Mouse (Mus musculus): Measurements from ENCODE around the gene Mcm2. TPM values are rescaled to one million over a fixed set of nuclear protein-coding genes. Genes with fewer than 3 reads are reported as not detected.

The Mcm2 gene
- polyA plus RNA-seq, 1 experiment from 2014 or later: 119 TPM

GRCm38 (mm10) chr6:88938664-88939055 is 40.1 kb upstream of the Mcm2 start:
- H3K4me2 ChIP-seq: no peak overlapping the region
- 46% methylated on average over 5 of the region's 5 CpGs for WGBS (ENCODE audit: insufficient replicate concordance)
- no peak overlapping the region for H3K4me3 ChIP-seq (ENCODE audit: low read depth, low read length)
- H3K27ac ChIP-seq (ENCODE audit: low read depth, low read length): no peak overlapping the region
- no peaks in the 10 kb centered on the region for H3K9me3 ChIP-seq (replicated peaks; ENCODE audit: control insufficient read depth, low read length)
- H3K9ac ChIP-seq (ENCODE audit: low read depth, low read length): no peak overlapping the region
- H3K4me1 ChIP-seq (ENCODE audit: control insufficient read depth, insufficient read depth, low read length): peaks cover 51% of the 10 kb centered on the region
- ATAC-seq (replicated peaks; ENCODE audit: insufficient number of reproducible peaks, low FRiP score, low TSS enrichment): no peak
- peaks cover 3% of the 10 kb centered on the region; the same call in 1 of the 2 replicates for H3K27me3 ChIP-seq (ENCODE audit: control insufficient read depth, insufficient read depth, low read length)
- no peaks in the 10 kb centered on the region for H3K36me3 ChIP-seq (ENCODE audit: control insufficient read depth, insufficient read depth, low read length)

GRCm38 (mm10) chr6:88937971-88938663 is 39.5 kb upstream of the Mcm2 start:
- WGBS (ENCODE audit: insufficient replicate concordance): 34% methylated on average over 4 of the region's 4 CpGs
- Histone ChIP-seq H3K27ac (ENCODE audit: low read depth, low read length) (no peak overlapping the region), H3K4me3 (ENCODE audit: low read depth, low read length) (no peak overlapping the region), H3K4me1 (ENCODE audit: control insufficient read depth, insufficient read depth, low read length) (peaks cover 51% of the 10 kb centered on the region), H3K27me3 (ENCODE audit: control insufficient read depth, insufficient read depth, low read length) (peaks cover 3% of the 10 kb centered on the region), H3K4me2 (no peak overlapping the region), H3K9ac (ENCODE audit: low read depth, low read length) (no peak overlapping the region), H3K36me3 (ENCODE audit: control insufficient read depth, insufficient read depth, low read length) (no peaks in the 10 kb centered on the region), H3K9me3 (replicated peaks; ENCODE audit: control insufficient read depth, low read length) (no peaks in the 10 kb centered on the region)
- no peak for ATAC-seq (replicated peaks; ENCODE audit: insufficient number of reproducible peaks, low FRiP score, low TSS enrichment)

- 39% methylated on average over 4 of the region's 4 CpGs for WGBS (ENCODE audit: insufficient replicate concordance)
- H3K27me3 ChIP-seq (ENCODE audit: control insufficient read depth, insufficient read depth, low read length): peaks cover 3% of the 10 kb centered on the region
- H3K4me1 ChIP-seq (ENCODE audit: control insufficient read depth, insufficient read depth, low read length): peaks cover 48% of the 10 kb centered on the region
- no peaks in the 10 kb centered on the region for H3K9me3 ChIP-seq (replicated peaks; ENCODE audit: control insufficient read depth, low read length)
- no peak overlapping the region; the same call in 1 of the 2 replicates for H3K27ac ChIP-seq (ENCODE audit: low read depth, low read length)
- no peak overlapping the region for H3K9ac ChIP-seq (ENCODE audit: low read depth, low read length)
- no peak overlapping the region for H3K4me2 ChIP-seq
- no peak for ATAC-seq (replicated peaks; ENCODE audit: insufficient number of reproducible peaks, low FRiP score, low TSS enrichment)
- H3K36me3 ChIP-seq (ENCODE audit: control insufficient read depth, insufficient read depth, low read length): no peaks in the 10 kb centered on the region
- no peak overlapping the region for H3K4me3 ChIP-seq (ENCODE audit: low read depth, low read length)
These were observed 38.6 kb upstream of the Mcm2 start for GRCm38 (mm10) chr6:88937214-88937549.

GRCm38 (mm10) chr6:88936342-88937213 is 38.0 kb upstream of the Mcm2 start:
- Histone ChIP-seq H3K27ac (ENCODE audit: low read depth, low read length) (no peak overlapping the region; the same call in 1 of the 2 replicates), H3K36me3 (ENCODE audit: control insufficient read depth, insufficient read depth, low read length) (no peaks in the 10 kb centered on the region), H3K4me2 (no peak overlapping the region), H3K4me3 (ENCODE audit: low read depth, low read length) (no peak overlapping the region), H3K9me3 (replicated peaks; ENCODE audit: control insufficient read depth, low read length) (no peaks in the 10 kb centered on the region), H3K27me3 (ENCODE audit: control insufficient read depth, insufficient read depth, low read length) (peaks cover 3% of the 10 kb centered on the region), H3K4me1 (ENCODE audit: control insufficient read depth, insufficient read depth, low read length) (peaks cover 43% of the 10 kb centered on the region), H3K9ac (ENCODE audit: low read depth, low read length) (no peak overlapping the region)
- 55% methylated on average over 13 of the region's 13 CpGs for WGBS (ENCODE audit: insufficient replicate concordance)
- no peak for ATAC-seq (replicated peaks; ENCODE audit: insufficient number of reproducible peaks, low FRiP score, low TSS enrichment)

GRCm38 (mm10) chr6:88935735-88936276 is 37.2 kb upstream of the Mcm2 start:
- Histone ChIP-seq H3K9me3 (replicated peaks; ENCODE audit: control insufficient read depth, low read length) (no peaks in the 10 kb centered on the region), H3K4me3 (ENCODE audit: low read depth, low read length) (no peak overlapping the region), H3K27me3 (ENCODE audit: control insufficient read depth, insufficient read depth, low read length) (peaks cover 3% of the 10 kb centered on the region), H3K4me1 (ENCODE audit: control insufficient read depth, insufficient read depth, low read length) (peaks cover 38% of the 10 kb centered on the region), H3K27ac (ENCODE audit: low read depth, low read length) (no peak overlapping the region), H3K36me3 (ENCODE audit: control insufficient read depth, insufficient read depth, low read length) (no peaks in the 10 kb centered on the region), H3K4me2 (no peak overlapping the region), H3K9ac (ENCODE audit: low read depth, low read length) (no peak overlapping the region)
- WGBS (ENCODE audit: insufficient replicate concordance): 7% methylated on average over 4 of the region's 4 CpGs
- ATAC-seq (replicated peaks; ENCODE audit: insufficient number of reproducible peaks, low FRiP score, low TSS enrichment): no peak

- Histone ChIP-seq H3K36me3 (ENCODE audit: control insufficient read depth, insufficient read depth, low read length) (no peaks in the 10 kb centered on the region), H3K9me3 (replicated peaks; ENCODE audit: control insufficient read depth, low read length) (no peaks in the 10 kb centered on the region), H3K4me1 (ENCODE audit: control insufficient read depth, insufficient read depth, low read length) (peaks cover 32% of the 10 kb centered on the region), H3K27ac (ENCODE audit: low read depth, low read length) (no peak overlapping the region), H3K4me2 (no peak overlapping the region), H3K27me3 (ENCODE audit: control insufficient read depth, insufficient read depth, low read length) (peaks cover 3% of the 10 kb centered on the region), H3K4me3 (ENCODE audit: low read depth, low read length) (no peak overlapping the region), H3K9ac (ENCODE audit: low read depth, low read length) (no peak overlapping the region)
- 23% methylated on average over 4 of the region's 4 CpGs for WGBS (ENCODE audit: insufficient replicate concordance)
- ATAC-seq (replicated peaks; ENCODE audit: insufficient number of reproducible peaks, low FRiP score, low TSS enrichment): no peak
These were observed 36.2 kb upstream of the Mcm2 start for GRCm38 (mm10) chr6:88934816-88935215.

GRCm38 (mm10) chr6:88934132-88934531 is 35.6 kb upstream of the Mcm2 start:
- WGBS (ENCODE audit: insufficient replicate concordance): 51% methylated on average over 4 of the region's 4 CpGs
- no peak overlapping the region for H3K27ac ChIP-seq (ENCODE audit: low read depth, low read length)
- no peak for ATAC-seq (replicated peaks; ENCODE audit: insufficient number of reproducible peaks, low FRiP score, low TSS enrichment)

GRCm38 (mm10) chr6:88931449-88931848 is 32.9 kb upstream of the Mcm2 start:
- Histone ChIP-seq H3K4me3 (ENCODE audit: low read depth, low read length) (no peak overlapping the region), H3K27me3 (ENCODE audit: control insufficient read depth, insufficient read depth, low read length) (peaks cover 3% of the 10 kb centered on the region), H3K9me3 (replicated peaks; ENCODE audit: control insufficient read depth, low read length) (no peaks in the 10 kb centered on the region), H3K4me1 (ENCODE audit: control insufficient read depth, insufficient read depth, low read length) (peaks cover 21% of the 10 kb centered on the region), H3K9ac (ENCODE audit: low read depth, low read length) (no peak overlapping the region), H3K27ac (ENCODE audit: low read depth, low read length) (no peak overlapping the region), H3K36me3 (ENCODE audit: control insufficient read depth, insufficient read depth, low read length) (no peaks in the 10 kb centered on the region), H3K4me2 (no peak overlapping the region)
- WGBS (ENCODE audit: insufficient replicate concordance): 68% methylated on average over 2 of the region's 2 CpGs
- ATAC-seq (replicated peaks; ENCODE audit: insufficient number of reproducible peaks, low FRiP score, low TSS enrichment): no peak

More at GRCm38 (mm10) chr6:88934132-88934531, 35.6 kb upstream of the Mcm2 start:
- Histone ChIP-seq H3K9ac (ENCODE audit: low read depth, low read length) (no peak overlapping the region), H3K4me1 (ENCODE audit: control insufficient read depth, insufficient read depth, low read length) (peaks cover 27% of the 10 kb centered on the region), H3K4me3 (ENCODE audit: low read depth, low read length) (no peak overlapping the region), H3K4me2 (no peak overlapping the region), H3K27me3 (ENCODE audit: control insufficient read depth, insufficient read depth, low read length) (peaks cover 3% of the 10 kb centered on the region), H3K36me3 (ENCODE audit: control insufficient read depth, insufficient read depth, low read length) (no peaks in the 10 kb centered on the region), H3K9me3 (replicated peaks; ENCODE audit: control insufficient read depth, low read length) (no peaks in the 10 kb centered on the region)
